Mouse (Mus musculus) gastrocnemius, adult 18-20 months (tissue): ENCODE data around the gene Uqcc1. TPM values are rescaled to one million over a fixed set of nuclear protein-coding genes. Genes with fewer than 3 reads are reported as not detected.

ENCODE experiments used
- DNase-seq: peaks from one replicate; pipeline ENCODE4 v3.0.0; 2021; ENCODE audit warnings: low spot score
- total RNA-seq, 2 experiments: library from RNA; stranded (reverse); gene quantifications; 2 replicates each; pipeline ENCODE4 v1.2.3; 2021

Uqcc1 gene
- total RNA-seq, 2 experiments from 2014 or later: 155 to 182 TPM

DNA sequence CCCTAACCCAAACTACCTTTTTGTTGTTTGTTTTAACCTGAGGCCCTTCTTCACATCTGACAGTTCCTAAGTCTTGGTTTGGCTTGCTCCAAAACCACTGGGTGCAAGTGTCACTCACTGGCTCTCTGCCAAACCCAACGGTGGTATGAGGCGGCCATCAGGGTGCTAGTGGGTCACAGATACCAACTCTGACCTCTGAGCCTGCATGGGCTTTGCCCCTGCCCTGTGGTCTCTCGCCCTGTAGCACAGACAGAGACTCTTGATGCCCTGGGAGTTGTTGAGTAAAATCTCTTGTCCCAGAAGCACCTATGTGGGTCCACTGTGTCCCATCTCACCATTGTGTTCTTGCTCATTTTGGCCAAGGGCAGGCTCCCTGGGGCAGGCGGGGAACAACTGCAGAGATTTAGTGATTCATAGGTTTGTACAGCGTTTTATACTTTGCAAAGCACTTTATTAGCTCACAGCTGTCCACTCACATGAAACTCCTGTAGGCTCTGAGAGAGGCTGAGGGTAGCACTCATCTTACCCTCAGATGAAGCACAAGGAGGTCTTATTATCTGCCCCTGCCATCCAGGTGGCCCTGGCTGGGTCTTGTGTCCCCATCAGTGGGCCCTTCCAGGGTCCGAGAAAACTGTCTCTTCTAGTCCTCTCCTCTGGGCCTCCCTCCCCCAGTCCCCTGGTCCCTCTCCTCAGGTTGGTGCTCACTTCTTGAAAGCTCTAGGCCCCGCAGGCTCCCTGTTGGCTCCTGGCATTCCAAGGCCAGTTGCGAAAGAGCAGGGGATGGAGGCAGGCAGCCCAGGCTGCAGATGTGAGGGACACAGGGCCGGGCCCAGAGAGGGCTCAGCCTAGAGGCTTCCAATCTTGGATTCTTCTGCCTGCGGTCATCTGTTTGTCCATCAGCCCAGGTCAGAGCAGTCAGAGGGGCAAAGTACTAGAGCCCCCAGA is 112.5 kb downstream of the Uqcc1 start:
- peak; percentile 61 for DNase-seq

DNA sequence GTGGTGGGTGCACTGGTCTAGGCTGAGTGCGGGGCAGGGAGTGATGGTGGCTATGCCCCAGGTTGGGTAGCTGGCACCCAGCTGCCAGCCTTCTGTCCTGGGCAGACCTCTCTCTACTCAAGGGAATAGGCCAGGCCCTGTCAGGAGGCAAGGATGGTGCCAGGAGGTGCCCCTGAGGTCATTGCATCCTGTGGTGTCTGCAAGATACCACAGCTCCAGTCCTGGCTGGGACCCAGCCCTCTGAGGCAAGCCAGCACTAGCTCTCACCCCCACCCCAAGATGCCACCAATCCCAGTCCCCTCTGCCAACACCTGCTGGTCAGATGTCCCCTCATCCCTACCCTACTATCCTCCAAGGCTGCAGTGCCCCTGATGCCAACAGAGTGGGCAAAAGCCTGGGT is 113.9 kb downstream of the Uqcc1 start:
- DNase-seq: no peak

DNA sequence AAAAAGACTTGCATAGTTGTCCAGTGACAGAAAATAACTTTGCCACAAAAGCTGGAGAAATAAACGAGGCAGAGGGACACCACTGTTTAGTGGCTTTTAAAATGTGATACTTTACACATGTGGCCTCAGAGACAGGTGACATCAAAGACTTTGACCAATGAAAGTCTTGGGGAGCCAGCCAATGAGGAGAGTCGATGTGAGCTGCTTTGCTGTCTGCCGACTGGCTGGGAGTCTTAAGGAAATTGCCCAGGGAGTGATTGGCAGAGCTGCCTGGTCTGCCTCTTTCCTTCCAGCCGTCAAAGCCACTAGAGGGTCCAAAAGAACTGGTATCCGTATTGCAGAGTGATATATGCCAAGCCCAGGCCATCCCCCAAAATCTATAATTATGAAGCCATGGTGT is 115.3 kb downstream of the Uqcc1 start:
- DNase-seq: no peak

DNA sequence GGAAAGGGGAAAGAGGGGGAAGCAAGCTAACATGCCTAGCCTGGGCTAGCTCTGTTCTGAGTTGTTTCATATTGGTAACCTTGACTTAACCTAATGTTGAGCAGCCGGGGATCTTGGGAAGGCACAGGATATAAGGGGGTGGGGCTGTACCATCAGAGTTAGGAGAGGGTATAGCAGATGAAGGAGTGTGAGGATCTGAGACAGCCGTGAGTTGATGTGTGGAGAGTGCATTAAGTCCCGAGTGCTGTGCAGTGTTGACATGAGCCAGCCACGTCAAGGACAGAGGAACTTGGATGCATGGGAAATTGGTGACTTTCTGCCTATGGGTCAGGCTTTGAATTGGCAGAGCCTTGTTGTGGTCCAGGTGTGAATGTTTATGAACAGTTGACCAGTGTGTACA is 117.5 kb downstream of the Uqcc1 start:
- DNase-seq: no peak

DNA sequence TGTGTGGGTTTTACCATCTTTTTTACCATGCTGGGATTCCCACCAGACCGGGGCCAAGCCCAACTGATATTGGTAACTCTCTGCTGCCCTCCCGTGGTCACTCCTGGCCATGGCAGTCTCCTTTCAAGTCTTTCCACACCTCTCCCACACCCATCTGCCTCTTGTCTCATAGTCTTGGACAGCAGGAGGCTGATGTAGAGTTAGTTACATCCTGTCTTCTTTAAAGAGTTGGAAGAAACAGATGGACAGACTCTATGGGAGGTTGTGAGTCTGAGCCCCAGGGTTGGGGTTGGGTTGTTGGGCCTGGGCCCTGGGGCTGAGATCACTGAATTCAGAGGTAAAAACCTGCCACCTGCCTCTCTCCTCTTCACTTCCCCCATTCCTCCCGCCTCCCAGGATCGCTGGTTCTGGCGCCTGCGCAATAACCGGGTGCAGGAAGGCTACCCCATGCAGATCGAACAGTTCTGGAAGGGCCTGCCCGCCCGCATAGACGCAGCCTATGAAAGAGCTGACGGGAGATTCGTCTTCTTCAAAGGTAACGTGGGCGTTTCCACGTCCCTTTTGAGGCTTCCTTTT is 118.2 kb downstream of the Uqcc1 start:
- DNase-seq: peak; percentile 77

DNA sequence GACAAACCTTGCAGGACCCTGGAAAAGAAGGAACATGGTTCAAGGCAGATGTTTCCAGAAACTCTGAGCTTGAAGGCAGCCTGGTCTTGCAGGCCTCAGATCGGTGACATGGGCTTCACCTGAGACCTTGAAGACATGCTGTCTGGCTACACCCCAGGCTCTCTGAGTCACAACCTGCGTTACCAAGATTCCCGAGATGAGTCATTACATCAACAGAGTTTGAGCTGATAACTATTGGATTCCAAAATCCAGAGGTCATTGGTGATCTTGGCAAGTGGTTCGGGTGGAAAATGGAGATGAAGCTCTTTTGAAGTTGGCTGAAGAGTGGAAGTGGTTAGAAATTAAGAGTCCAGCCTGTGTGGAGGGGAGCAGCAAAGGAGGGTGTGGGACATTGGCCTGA is 120.5 kb downstream of the Uqcc1 start:
- no peak for DNase-seq

DNA sequence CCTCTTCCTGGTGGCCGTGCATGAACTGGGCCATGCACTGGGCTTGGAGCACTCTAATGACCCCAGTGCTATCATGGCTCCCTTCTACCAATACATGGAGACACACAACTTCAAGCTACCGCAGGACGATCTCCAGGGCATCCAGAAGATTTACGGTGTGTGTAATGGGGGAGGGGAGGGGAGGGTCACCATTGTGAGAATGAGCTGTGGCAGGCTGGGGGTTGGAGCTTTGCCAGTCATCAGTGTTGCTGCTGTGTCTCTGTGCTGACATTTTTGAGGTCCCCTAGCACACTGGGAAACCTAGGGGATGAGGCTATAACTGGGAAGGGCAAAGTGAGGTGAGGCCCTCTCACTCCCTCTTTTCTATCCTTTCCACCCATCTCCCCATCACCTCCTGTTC is 122.7 kb downstream of the Uqcc1 start:
- DNase-seq: no peak

DNA sequence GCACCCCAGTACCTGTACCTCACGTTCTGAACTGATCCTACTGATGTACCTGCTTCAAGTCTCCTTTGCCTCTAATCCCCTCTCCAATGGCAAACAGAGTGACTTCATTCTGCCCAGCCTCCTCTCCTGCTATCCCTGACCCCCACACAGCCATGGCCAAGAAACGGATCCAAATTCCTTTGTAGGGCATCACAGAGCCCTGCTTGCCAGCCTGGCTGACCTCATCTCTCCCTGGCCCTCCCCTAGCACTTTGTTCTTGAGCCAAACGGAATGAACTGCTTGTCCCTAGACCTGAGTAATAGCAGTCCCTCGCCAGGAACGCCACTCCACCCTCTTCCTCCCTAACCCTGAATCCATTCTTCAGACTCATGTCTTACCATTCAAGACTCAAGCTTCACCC is 123.6 kb downstream of the Uqcc1 start:
- DNase-seq: peak; percentile 63

DNA sequence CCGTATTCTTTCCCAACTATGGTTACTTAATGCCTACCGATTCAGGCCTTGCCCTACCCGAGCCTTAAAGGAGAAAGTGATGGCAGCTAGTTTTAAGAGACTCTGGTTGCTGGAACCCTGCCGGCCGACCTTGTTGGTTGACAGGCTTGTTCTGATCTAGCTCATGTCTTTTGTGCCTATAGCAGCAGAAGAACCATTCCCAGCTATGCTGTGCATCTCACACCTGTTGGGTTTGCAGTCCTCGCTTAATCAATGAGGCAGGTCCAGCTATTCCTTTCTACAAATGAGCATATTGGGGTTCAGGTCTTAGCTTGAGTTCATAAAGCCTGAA is 124.2 kb downstream of the Uqcc1 start:
- no peak for DNase-seq

DNA sequence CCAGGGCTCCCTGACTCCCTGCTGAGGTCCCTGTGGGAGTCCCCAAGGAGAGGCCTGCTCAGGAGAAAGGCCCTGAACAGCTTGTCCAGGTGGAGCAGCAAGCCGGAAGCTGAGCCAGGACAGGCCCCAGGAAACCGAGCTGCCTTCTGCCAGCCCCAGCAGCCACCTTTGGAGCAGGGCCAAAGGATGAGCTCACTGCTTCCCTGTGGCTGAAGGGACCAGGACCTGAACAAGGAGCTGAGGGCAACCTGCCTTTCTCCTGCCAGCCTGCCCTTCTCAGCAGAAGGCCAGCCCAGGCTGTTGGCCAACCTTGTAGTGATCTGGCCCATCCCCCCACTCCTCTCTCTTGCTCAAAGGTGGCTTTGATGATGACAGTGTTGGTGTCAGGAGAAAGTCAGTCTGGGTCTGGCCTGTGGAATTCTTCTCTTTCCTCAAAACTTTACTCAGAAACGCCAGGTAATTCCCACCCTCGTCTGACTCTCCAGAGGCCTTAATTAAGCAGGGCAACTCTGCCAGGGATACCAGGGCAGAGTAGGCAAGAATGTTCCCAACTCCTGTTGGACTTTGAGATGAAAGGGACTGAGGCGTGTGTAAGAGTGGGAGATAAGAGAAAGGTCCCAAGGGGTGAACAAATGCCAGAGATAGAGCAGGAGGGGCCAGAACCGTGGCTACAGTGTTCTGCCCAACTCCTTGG is 124.7 kb downstream of the Uqcc1 start:
- DNase-seq: peak; percentile 71

DNA sequence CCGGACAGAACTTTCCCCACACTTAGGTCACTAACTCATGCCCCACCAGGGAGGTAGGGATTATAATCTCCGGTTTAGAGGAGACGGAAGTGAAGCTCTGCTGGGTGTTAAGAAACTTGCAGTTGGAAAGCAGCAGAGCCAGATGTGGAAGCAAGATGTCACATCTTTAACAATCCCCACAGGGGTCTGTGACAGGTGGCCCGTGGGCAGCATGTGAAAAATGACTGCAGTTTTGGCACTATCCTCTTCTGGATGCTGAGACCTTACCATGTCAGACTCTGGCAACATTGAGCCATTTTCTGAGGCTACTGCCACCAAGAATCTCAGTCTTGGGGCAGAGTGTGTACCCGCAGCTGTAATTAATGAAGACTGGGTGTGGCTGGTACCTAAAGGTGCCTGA is 126.1 kb downstream of the Uqcc1 start:
- no peak for DNase-seq

DNA sequence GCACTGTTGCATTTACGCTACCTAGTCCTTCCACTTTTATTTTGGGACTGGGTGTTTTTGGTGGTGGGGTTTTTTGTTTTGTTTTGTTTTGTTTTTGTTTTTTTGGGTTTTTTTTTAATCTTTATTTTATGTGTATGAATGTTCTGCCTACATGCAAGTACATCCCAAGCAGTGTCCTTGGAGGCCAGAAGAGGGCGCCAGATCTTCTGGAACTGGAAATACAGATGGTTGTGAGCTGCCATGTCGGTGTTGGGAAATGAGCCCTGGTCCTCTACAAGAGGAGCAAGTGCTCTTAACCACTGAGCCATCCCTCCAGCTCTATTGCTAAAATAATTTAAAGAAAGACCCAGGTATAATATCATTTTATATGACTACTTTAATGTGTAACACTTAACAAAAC is 127.3 kb downstream of the Uqcc1 start:
- no peak for DNase-seq

DNA sequence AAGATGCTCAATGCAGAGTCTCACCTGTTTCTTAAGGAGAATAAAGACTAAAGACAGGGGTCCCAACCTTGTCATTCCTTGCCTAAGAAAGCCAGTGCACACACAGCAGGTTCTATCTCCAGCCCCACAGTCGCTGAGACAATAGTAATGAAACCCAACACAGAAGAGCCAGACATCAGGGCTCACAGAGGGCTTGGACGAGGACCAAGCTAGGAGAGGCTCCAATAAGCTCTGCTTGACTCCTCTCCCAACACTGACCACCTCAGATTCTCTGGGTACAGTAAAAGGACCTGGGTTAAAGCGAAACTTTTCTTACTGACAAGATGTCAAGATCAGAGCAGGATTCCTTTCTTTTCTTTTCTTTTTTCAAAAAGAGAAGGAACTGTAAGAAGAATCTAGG is 131.5 kb downstream of the Uqcc1 start:
- no peak for DNase-seq

Other genes with a start within 250 kb of the Uqcc1 start
- 10 to 100 TPM; 96.6 to 99.0 TPM for gene Trpc4ap, start 237.9 kb downstream of the Uqcc1 start, total RNA-seq
- 1 to 10 TPM; 4.3 to 4.9 TPM for gene Edem2, start 200.8 kb downstream of the Uqcc1 start, total RNA-seq
- gene Gm17581, start 194.4 kb downstream of the Uqcc1 start, total RNA-seq: not detected
- gene Procr, start 179.2 kb downstream of the Uqcc1 start, total RNA-seq: 1 to 10 TPM; 6.8 to 7.9 TPM
- not detected for gene Mmp24, start 155.0 kb downstream of the Uqcc1 start, total RNA-seq
- gene BC029722, start 110.9 kb downstream of the Uqcc1 start, total RNA-seq: 10 to 100 TPM; 27.8 to 29.5 TPM
- gene Eif6, start 103.4 kb downstream of the Uqcc1 start, total RNA-seq: 10 to 100 TPM; 43.4 to 45.4 TPM
- not detected for gene Fam83c, start 95.5 kb downstream of the Uqcc1 start, total RNA-seq
- gene Gm15557, start 10.4 kb upstream of the Uqcc1 start, total RNA-seq: not detected
- under 1 TPM in 1 of 2 experiments, not detected in 1; 0.38 TPM for gene Gdf5, start 15.1 kb upstream of the Uqcc1 start, total RNA-seq
- 1 to 10 TPM; 2.7 TPM for gene Cep250, start 26.1 kb upstream of the Uqcc1 start, total RNA-seq
- gene 6430550D23Rik, start 77.7 kb upstream of the Uqcc1 start, total RNA-seq: under 1 TPM; 0.12 to 0.41 TPM
- gene Ergic3, start 77.7 kb upstream of the Uqcc1 start, total RNA-seq: 10 to 100 TPM; 52.9 to 53.0 TPM
- gene Fer1l4, start 122.6 kb upstream of the Uqcc1 start, total RNA-seq: not detected
- gene Spag4, start 134.9 kb upstream of the Uqcc1 start, total RNA-seq: under 1 TPM; 0.36 to 0.91 TPM
- gene Cpne1, start 181.7 kb upstream of the Uqcc1 start, total RNA-seq: 1 to 10 TPM; 7.4 to 9.5 TPM
- 1 to 10 TPM; 5.5 to 7.0 TPM for gene Rbm12, start 181.7 kb upstream of the Uqcc1 start, total RNA-seq
- gene Gm28036, start 196.8 kb upstream of the Uqcc1 start, total RNA-seq: 1 to 10 TPM; 3.0 to 5.8 TPM
- 100 to 1,000 TPM; 246 to 250 TPM for gene Romo1, start 213.7 kb upstream of the Uqcc1 start, total RNA-seq
- gene Nfs1, start 213.9 kb upstream of the Uqcc1 start, total RNA-seq: 10 to 100 TPM; 75.7 to 77.7 TPM
- 100 to 1,000 TPM in 1 of 2 experiments, 10 to 100 TPM in 1; 89.8 to 104 TPM for gene Rbm39, start 249.9 kb upstream of the Uqcc1 start, total RNA-seq